Mouse (Mus musculus) limb, embryonic 12.5 days (tissue): ENCODE measurements around the gene Brms1. TPM values are rescaled to one million over a fixed set of nuclear protein-coding genes. Genes with fewer than 3 reads are reported as not detected.
"Not testable (repeated sequence)": the region's sequence is repeated elsewhere in the genome, so short reads cannot be mapped to it uniquely, and the experiment has no call there.

Source experiments
- ATAC-seq: fragments of 200-750 bp; cut with Nextera tagmentation; 2 replicates; pipeline ENCODE4 v1.8.0; 2017; ENCODE audit warnings: low read depth, moderate TSS enrichment; ENCODE audit not compliant: insufficient number of reproducible peaks, insufficient read depth, low FRiP score, low TSS enrichment
- H3K27ac ChIP-seq: fragments of 300-500 bp; sonication (generic); 2 replicates; pipeline ENCODE4 v1.5.1; 2016; ENCODE audit warnings: mild to moderate bottlenecking, moderate library complexity
- H3K27me3 ChIP-seq: fragments of 300-500 bp; sonication (generic); 2 replicates; pipeline ENCODE4 v1.6.1; 2016; ENCODE audit warnings: mild to moderate bottlenecking, moderate library complexity
- H3K36me3 ChIP-seq: fragments of 300-500 bp; sonication (generic); 2 replicates; pipeline ENCODE4 v1.6.1; 2016; ENCODE audit warnings: mild to moderate bottlenecking, moderate library complexity
- H3K4me1 ChIP-seq: fragments of 300-500 bp; sonication (generic); replicated peaks from 2 replicates; pipeline ENCODE4 v1.6.1; 2016
- H3K4me2 ChIP-seq: fragments of 300-500 bp; sonication (generic); 2 replicates; pipeline ENCODE4 v1.6.1; 2016; ENCODE audit warnings: mild to moderate bottlenecking, moderate library complexity
- H3K4me3 ChIP-seq: fragments of 300-500 bp; sonication (generic); replicated peaks from 2 replicates; pipeline ENCODE4 v1.5.1; 2016; ENCODE audit warnings: mild to moderate bottlenecking
- H3K9ac ChIP-seq: fragments of 300-500 bp; sonication (generic); replicated peaks from 2 replicates; pipeline ENCODE4 v1.6.1; 2016; ENCODE audit warnings: mild to moderate bottlenecking, moderate library complexity
- H3K9me3 ChIP-seq: fragments of 300-500 bp; sonication (generic); 2 replicates; pipeline ENCODE4 v1.6.1; 2016; ENCODE audit warnings: mild to moderate bottlenecking, moderate library complexity
- WGBS: fragments of 180-500 bp; shearing (Covaris S2); methylation state at CpG from one replicate; pipeline ENCODE4 v1.1.7; 2016; 5-methylcytosine and 5-hydroxymethylcytosine counted together
- polyA plus RNA-seq: library from polyadenylated mRNA; unstranded; fragments of >200 nt; fragmentation: Nextera tagmentation; extraction: Ambion mirVana; gene quantifications from 2 replicates; pipeline ENCODE4 v1.2.1, GENCODE M21; 2016

Brms1 gene
- polyA plus RNA-seq, 1 experiment from 2014 or later, result 48.3 TPM

DNA sequence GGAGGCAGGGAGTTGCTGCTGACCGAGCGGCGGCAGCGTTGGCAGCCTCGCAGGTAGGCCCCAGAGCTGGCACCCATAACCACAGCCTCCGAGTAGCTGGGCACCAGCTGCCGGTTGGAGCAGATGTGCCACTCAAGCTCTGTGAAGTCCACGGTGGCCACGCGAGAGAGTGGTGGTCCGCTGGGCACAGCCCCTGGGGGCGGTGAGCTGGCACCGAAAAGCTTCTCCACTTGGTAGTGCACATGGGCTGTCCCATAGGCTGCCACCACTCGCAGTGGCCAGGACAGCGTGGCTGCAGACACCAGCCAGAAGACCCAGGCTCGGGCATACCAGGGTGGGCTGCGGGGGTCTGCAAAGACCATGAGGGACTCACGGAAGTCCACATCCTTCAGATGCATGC is 40.9 kb downstream of the Brms1 start:
- H3K27me3 ChIP-seq, result peaks cover 78% of the 10 kb centered on the region
- 68% methylated on average over 18 of the region's 18 CpGs for WGBS
- no peak for ATAC-seq
- H3K36me3 ChIP-seq, result no peaks in the 10 kb centered on the region
- no peak overlapping the region; the same call in 1 of the 2 replicates for H3K9ac ChIP-seq
- peaks cover 10% of the 10 kb centered on the region for H3K4me1 ChIP-seq
- no peak overlapping the region for H3K4me2 ChIP-seq
- H3K27ac ChIP-seq, result no peak overlapping the region
- H3K4me3 ChIP-seq, result no peak overlapping the region; the same call in 1 of the 2 replicates
- H3K9me3 ChIP-seq, result no peaks in the 10 kb centered on the region

DNA sequence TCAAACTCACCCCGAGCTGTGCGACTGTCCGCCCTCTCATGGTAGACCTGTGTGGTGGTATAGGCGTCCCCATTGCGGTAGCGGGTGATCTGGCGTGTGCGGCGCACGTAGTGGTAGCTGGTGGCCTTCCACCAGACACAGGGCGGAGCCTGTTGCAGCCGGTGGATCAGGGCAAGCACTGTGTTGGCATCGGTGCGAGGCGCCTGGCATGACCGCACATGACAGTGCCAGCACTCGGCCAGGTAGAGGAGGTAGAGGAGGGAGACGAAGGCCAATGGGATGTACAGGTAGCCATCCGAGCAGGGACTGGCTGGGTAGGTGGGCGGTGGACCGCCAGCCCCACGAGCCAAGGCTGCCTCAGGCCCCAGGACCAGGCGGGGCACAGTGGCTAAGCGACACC is 41.4 kb downstream of the Brms1 start:
- ATAC-seq, result no peak
- 69% methylated on average over 24 of the region's 24 CpGs for WGBS
- Histone ChIP-seq H3K27ac (no peak overlapping the region), H3K36me3 (no peaks in the 10 kb centered on the region), H3K9me3 (no peaks in the 10 kb centered on the region), H3K4me2 (no peak overlapping the region), H3K4me3 (no peak overlapping the region), H3K27me3 (peaks cover 79% of the 10 kb centered on the region), H3K9ac (no peak overlapping the region), H3K4me1 (peaks cover 14% of the 10 kb centered on the region)

DNA sequence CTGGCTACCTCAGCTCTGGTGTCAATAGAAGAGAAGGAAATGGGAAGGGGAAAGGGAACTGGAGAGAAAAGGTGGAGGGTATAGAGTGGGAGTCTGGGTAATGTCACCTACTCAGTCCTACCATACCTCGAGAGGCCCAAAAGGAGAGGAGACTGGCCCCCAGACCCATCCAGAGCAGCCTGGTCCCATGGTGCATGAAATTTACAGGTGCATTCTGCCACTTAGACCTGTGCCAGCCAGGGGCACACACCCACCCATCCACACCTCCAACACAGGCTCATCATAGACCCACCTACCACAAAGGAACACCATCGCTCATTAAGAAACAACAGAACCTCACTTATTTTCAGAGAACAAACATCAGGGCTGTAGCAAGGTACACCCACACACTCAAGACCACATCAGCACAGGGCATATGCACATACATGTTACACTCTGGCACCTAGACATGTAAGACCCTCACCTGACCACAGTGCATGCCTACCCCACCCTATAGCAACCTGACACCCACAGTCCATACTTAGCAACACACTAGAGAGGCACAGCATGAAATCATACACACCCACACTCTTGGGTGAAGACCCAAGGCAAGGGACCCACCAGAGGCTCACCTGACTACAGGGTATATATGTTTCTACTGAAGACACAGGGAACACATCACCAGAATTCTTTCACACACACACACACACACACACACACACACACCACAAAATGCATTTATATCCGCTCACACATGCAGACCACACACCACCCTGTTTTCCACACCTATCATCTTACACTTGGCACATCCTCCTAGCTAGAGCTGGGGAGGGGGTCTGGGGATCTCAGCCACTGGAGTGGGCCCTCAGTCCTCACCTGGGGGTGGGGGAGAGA is 43.0 kb downstream of the Brms1 start:
- Histone ChIP-seq H3K4me1 (peaks cover 21% of the 10 kb centered on the region), H3K36me3 (no peaks in the 10 kb centered on the region), H3K9me3 (no peaks in the 10 kb centered on the region), H3K9ac (no peak overlapping the region), H3K4me3 (peak overlapping the region; percentile 49), H3K27me3 (peaks cover 75% of the 10 kb centered on the region), H3K4me2 (no peak overlapping the region), H3K27ac (no peak overlapping the region)
- no peak for ATAC-seq
- 58% methylated on average over 3 of the region's 3 CpGs for WGBS

DNA sequence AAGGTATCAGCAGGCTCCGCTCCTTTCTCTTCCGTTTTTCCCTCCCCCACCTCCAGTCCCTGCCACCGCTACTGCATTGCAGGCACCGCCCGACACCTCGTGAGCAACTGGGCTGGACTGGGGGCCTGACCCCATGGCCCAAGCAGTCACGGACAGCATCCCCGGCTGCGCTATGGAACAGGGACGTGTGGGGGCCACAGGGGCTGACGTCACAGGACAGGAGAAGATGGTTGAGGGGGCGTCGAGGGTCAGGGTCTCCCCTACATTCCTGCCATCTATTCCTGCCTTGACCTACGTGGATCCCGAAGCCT is 43.6 kb downstream of the Brms1 start:
- H3K4me1 ChIP-seq, result peaks cover 24% of the 10 kb centered on the region
- H3K4me2 ChIP-seq, result peak overlapping the region; percentile 79
- H3K27ac ChIP-seq, result no peak overlapping the region
- peak overlapping the region; percentile 60; the same call in 1 of the 2 replicates for H3K9ac ChIP-seq
- peak overlapping the region; percentile 49 for H3K4me3 ChIP-seq
- no peak for ATAC-seq
- 3% methylated on average over 15 of the region's 15 CpGs for WGBS
- no peaks in the 10 kb centered on the region for H3K9me3 ChIP-seq
- H3K27me3 ChIP-seq, result peaks cover 72% of the 10 kb centered on the region
- H3K36me3 ChIP-seq, result peaks cover 5% of the 10 kb centered on the region

DNA sequence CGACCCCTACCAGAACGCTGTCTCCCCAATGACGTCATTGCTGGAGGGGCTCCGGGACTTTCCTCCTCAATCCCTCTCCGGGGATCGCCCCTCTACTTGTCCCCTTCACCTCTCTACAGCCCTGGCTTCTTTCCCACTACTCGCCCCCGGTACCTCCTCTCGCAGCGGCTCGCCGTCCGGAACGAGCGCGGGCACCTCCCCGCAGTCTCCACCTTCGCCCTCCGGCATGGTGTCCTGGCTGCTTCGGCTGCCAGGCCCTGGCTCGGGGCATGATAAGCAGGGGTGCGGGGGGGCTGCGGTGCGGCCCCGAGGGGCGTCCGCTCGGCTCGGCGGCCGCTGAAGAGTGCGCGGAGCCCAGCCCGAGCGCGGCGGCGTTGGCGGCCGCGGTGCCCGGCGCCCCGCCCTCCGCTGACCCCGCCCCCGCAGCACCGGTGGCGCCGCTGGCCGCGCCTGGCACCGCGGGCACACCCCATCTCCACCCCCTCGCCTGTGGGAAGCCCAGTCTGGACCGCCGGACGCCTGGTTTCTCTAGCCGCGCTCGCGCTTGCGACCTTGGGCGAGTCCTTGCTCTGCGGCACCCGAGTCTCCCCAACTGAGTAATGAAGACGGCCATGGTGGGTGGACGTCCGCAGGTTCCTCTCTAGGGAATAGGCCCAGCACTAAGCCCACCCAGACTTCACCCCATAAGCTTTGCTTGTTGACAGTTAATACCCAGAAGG is 44.1 kb downstream of the Brms1 start, which contains the start of gene Tmem151a:
Gene Tmem151a (minus strand): TSS at position 387 of the 719 bp plus-strand sequence.
- peaks cover 7% of the 10 kb centered on the region for H3K36me3 ChIP-seq
- peaks cover 24% of the 10 kb centered on the region for H3K4me1 ChIP-seq
- H3K27me3 ChIP-seq, result peaks cover 67% of the 10 kb centered on the region
- no peaks in the 10 kb centered on the region for H3K9me3 ChIP-seq
- H3K4me2 ChIP-seq, result peak within 1 kb of the TSS; percentile 79
- under 1% methylated on average over 68 of the region's 69 CpGs for WGBS
- no peak for ATAC-seq
- no peak within 1 kb of the TSS for H3K27ac ChIP-seq
- peak within 1 kb of the TSS; percentile 60 for H3K9ac ChIP-seq
- peak within 1 kb of the TSS; percentile 49 for H3K4me3 ChIP-seq

DNA sequence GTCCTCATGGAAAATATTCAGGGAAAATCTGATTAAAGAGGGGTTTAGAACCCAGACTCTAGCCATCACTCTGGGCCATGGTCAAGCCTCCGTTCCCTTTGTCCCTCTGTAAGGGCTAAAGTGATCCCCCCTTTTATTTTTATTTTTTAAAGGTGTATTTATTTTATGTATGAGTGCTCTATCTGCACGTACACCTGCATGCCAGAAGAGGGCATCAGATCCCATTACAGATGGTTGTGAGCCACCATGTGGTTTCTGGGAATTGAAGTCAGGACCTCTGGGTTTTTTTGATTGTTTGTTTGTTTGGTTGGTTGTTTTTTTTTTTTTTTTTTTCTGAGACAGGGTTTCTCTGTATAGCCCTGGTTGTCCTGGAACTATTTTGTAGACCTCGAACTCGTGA is 45.4 kb downstream of the Brms1 start:
- not testable (repeated sequence) for H3K27ac ChIP-seq, H3K9ac ChIP-seq, H3K9me3 ChIP-seq, ATAC-seq, H3K4me2 ChIP-seq, H3K4me3 ChIP-seq
- Histone ChIP-seq H3K36me3 (peaks cover 20% of the 10 kb centered on the region), H3K27me3 (peaks cover 54% of the 10 kb centered on the region), H3K4me1 (peaks cover 24% of the 10 kb centered on the region)
- 57% methylated on average over 4 of the region's 4 CpGs for WGBS

DNA sequence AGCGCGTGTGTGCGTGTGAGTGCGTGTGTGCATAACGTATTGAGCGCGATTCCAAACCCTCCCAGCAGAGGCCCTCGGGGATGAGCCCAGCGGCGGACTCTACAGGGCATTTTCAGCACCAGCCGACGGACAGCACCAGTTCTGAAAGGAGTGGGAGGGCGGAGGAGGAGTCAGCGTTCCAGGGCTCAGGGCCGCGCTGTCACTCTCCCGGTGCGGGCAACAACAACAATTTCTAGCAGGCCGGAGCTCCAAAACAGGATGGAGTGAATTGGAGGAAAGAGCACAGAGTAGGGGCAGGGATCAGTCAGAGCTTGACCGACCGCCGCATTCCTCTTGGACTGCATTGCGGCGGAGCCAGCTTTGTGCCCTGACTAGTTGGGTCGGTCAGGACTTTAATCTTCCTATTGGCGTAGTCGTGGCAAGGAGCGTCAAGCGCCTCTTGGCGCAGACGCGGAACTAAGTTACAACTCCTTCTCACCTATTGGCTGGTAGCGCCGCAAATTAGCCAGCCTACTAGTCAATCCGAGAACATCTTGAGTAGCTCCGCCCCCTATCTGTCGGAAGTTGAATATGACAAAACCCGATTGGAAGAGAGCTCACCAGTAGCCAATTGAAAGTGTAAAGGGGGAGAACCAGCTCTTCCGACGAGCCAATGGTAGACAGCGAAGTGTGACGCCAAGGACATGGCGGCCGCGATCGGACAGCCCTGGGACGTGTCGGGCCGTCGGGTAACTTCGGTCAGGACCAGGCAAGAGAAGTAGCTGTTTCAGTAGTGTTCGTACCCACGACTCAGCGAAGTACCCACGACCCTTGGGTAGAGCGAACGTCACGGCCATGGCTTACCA is 47.0 kb downstream of the Brms1 start, which contains the start of gene Yif1a:
Gene Yif1a (plus strand): TSS at position 655 of the 845 bp plus-strand sequence.
- Histone ChIP-seq H3K4me3 (peak within 1 kb of the TSS; percentile 82), H3K27me3 (peaks cover 38% of the 10 kb centered on the region), H3K9ac (peak within 1 kb of the TSS; percentile 74), H3K4me2 (peak within 1 kb of the TSS; percentile 85), H3K9me3 (no peaks in the 10 kb centered on the region), H3K36me3 (peaks cover 35% of the 10 kb centered on the region), H3K4me1 (peaks cover 24% of the 10 kb centered on the region), H3K27ac (peak within 1 kb of the TSS; percentile 64; the same call in 1 of the 2 replicates)
- peak; percentile 92 for ATAC-seq
- under 1% methylated on average over 58 of the region's 58 CpGs for WGBS

DNA sequence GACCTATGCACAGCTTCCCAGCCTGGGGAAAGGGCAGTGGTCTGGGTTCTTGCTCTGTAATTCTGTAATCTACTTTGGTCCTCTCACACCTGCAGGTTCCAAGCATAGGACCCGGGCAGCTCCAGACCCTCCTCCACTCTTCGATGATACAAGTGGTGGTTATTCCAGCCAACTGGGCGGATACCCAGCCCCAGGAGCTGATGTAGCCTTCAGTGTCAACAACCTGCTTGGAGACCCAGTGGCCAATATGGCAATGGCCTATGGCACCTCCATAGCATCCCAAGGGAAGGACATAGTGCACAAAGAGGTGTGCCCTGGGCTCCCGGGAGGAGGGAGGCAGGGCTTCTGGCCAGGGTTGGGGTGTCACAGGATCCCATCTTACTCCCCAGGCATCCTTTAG is 48.2 kb downstream of the Brms1 start:
- H3K27me3 ChIP-seq, result peaks cover 26% of the 10 kb centered on the region
- H3K9ac ChIP-seq, result peak overlapping the region; percentile 74

DNA sequence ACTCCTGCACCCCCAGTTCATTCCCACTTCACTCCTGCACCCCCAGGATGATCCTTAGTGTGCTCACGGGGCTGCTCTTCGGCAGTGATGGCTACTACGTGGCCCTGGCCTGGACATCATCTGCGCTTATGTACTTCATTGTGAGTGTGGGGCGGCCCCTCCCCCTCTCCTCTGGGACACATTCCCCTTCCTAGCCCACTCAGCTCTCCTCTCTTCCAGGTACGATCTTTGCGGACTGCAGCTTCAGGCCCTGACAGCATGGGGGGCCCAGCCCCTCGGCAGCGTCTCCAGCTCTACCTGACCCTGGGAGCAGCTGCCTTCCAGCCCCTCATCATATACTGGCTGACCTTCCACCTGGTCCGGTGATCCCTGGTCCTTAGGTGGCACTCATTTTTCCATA is 50.9 kb downstream of the Brms1 start:
- Histone ChIP-seq H3K4me2 (no peak overlapping the region), H3K4me1 (peaks cover 48% of the 10 kb centered on the region), H3K9me3 (no peaks in the 10 kb centered on the region), H3K9ac (no peak overlapping the region), H3K27ac (no peak overlapping the region), H3K27me3 (peaks cover under 1% of the 10 kb centered on the region), H3K4me3 (no peak overlapping the region), H3K36me3 (peaks cover 44% of the 10 kb centered on the region)
- no peak for ATAC-seq
- 93% methylated on average over 10 of the region's 10 CpGs for WGBS

More for the DNA sequence above, 48.2 kb downstream of the Brms1 start:
- H3K36me3 ChIP-seq, result peaks cover 44% of the 10 kb centered on the region
- ATAC-seq, result no peak
- 95% methylated on average over 4 of the region's 4 CpGs for WGBS
- H3K4me2 ChIP-seq, result peak overlapping the region; percentile 85
- H3K9me3 ChIP-seq, result no peaks in the 10 kb centered on the region
- H3K4me3 ChIP-seq, result peak overlapping the region; percentile 82
- no peak overlapping the region for H3K27ac ChIP-seq
- H3K4me1 ChIP-seq, result peaks cover 31% of the 10 kb centered on the region

DNA sequence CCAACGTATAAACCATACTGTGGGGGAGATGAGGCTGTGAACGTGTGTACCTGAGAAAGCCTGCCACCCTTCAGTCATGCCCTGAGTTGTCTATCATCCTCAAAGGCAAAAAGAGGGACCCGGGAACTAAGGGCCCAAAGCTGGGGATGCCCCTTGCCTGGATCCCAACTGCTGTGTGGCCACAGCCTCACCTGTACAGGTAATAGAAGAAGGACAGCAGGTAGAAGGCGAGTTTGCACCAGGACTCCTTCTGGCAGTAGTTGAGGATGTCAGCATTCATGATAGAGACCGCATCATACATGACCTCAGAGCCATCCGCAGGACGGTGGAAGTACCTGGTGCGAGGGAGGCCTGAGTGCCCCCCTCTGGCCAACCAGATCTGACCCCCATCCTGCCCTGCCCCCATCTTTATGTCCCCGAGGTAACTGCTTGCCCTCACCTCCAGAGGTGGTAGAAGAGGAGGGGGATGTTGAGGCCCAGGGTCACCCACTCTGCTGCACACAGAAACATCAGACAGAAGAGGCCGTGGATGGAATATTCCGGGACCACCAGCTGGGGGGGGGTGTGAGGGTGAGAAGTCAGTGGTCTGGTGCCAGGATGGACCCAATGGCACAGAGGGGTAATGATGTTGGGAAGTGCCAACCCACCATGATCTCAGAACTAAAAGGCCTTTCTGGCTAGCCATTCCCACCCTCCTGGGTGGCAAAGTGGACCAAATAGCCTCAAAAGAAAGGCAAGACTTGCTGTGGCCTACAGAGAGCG is 52.5 kb downstream of the Brms1 start:
- no peak overlapping the region for H3K27ac ChIP-seq
- no peaks in the 10 kb centered on the region for H3K9me3 ChIP-seq
- H3K4me3 ChIP-seq, result no peak overlapping the region
- no peaks in the 10 kb centered on the region for H3K27me3 ChIP-seq
- peaks cover 44% of the 10 kb centered on the region for H3K36me3 ChIP-seq
- H3K4me2 ChIP-seq, result peak overlapping the region; percentile 47
- H3K4me1 ChIP-seq, result peaks cover 57% of the 10 kb centered on the region
- H3K9ac ChIP-seq, result 0 out of 2 replicates have a peak overlapping the region, but pooled peaks have one; percentile 18
- 78% methylated on average over 12 of the region's 12 CpGs for WGBS
- ATAC-seq, result no peak
